Mouse (Mus musculus): ENCODE data around the gene Rdh16f1. TPM values are rescaled to one million over a fixed set of nuclear protein-coding genes. Genes with fewer than 3 reads are reported as not detected.

The Rdh16f1 gene
- polyA plus RNA-seq (2014; fragmentation: Illumina TruSeq; extraction: RNeasy Lipid Tissue Mini Kit (QIAGEN cat#74804); ENCODE audit: low read depth, low replicate concordance): 1.6 TPM

DNA sequence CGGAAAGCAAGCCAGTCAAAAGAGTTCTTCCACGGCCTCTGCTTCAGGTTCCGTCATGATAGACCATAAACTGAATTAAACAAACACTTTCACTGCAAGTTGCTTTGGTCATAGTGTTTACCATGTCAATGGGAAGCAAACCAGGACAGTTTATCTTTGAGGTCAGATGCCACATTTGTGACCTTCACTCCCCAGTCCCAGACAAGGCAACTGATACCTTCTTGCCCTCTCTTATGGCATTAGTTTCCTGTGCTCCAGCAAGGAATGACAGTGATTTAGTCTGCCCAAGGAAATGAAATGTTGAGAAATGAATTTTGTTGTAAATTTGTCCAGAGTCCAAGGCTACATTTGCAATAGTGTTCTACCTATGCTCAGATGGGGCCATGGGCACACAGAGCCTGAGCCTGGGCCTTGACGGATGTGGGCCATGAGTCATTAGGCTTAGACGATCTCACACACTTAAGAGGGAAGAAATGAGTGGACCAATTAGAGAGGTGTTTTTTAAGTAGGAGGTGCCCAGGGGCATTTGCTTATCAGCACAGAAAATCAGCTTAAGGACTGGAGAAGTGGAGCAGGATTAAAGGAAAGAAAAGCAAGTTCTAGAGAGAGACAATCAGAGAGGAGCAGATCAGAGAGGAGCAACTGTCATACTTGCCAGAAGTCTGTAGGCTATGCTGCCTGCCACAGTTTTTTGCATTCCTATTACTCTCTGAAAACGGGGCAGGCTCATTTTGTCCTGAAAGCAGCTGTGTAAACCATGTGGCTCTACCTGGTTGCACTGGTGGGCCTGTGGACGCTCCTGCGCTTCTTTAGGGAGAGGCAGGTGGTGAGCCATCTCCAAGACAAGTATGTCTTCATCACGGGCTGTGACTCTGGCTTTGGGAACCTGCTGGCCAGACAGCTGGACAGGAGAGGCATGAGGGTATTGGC, at the start of gene Rdh16f1, which contains the start of gene Rdh1:
Gene Rdh16f1, plus strand, starts transcription at position 607 of the 930 bp plus-strand sequence.
Gene Rdh1, plus strand, starts transcription at position 541 of the 930 bp plus-strand sequence.

DNA sequence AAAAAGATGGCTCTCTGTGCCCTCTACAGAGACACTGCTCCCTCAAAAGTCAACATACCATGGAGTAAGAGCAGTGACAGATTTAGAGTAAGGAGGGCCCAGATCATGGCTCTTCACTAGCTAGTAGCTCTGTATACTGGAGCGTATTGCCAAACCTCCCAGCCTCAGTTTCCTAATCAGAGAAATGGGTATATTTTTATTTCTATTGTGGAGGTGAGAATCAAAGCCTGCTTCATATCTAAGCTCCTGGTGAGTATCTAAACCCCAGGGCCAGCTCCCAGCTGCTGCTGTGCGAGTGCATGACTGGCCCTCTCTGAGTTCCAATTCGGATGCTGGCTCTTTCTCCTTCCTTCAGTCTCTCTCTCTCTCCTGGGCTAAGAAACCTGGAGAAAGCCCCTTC, 35.4 kb upstream of the Rdh16f1 start, which contains the start of gene Tac2:
Gene Tac2, plus strand, starts transcription at position 301 of the 400 bp plus-strand sequence.

DNA sequence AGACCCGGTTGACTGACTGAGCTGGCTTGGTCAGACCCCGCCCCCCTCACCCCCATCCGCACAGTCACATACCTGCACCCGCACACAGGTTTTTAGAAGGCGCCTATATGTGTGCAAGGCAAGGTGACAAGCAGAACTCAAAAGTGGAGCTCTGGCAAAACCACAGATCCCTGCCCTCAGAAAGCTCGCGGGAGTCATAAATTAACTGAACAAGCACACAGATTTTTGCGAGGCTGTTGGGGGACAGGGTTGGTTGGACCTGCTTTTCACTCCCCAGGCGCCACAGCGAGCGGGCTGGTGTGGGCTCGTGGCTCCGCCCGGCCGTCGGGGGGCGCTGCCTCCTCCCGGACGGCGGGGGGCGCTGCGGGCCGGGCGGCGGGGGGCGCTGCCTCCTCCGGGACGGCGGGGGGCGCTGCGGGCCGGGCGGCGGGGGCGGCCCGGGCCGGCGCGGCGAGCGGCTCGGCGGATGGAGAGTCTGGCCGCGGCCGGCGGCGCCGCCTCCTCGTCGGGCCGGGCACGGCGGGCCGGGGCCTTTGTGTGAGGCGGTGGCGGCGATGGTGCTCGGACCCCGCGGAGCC, 20.4 kb upstream of the Rdh16f1 start, which contains the start of gene Zbtb39:
Gene Zbtb39, plus strand, starts transcription at position 456 of the 578 bp plus-strand sequence.

DNA sequence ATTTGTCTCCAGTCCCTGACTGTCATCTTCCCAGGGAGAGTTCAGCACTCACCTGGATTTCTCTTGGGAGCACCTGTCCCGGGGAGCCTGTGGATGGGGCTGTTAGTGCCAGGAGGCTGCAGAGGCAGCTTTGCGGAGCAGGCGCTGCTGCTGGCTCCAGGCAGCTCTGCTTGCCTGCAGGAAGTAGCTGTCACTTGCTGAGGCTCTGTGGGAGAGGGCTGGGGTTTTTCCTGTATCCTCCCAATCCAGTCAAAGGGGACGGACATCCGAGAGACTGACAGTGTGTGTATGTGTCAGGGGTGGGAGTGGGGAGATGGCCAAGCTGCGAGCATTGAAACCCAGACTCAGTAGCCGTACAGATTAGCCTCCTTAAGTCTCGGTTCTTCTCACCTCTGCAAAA, 8.0 kb upstream of the Rdh16f1 start, which contains the start of gene Gpr182:
Gene Gpr182, minus strand, starts transcription at position 185 of the 400 bp plus-strand sequence.

DNA sequence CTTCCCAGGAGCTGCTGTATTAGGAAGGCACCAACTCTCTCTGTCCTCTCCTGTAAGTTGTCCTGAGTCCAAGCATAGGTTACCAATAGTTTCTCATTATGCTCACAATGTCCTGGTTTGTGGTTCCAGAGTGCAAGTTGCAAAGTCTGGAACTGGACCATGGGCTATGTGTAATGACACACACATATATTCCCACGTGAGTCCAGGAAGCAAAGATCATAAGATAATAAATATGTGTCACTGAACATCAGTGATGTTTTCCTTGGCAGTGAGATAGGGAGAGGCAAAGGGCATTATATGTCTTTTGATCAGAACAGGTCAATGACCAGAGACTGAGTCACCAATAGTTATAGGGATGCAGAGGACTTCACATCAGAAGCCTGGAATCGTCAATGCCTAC, 16.4 kb downstream of the Rdh16f1 start, which contains the start of gene Rdh9:
Gene Rdh9, plus strand, starts transcription at position 376 of the 400 bp plus-strand sequence.

DNA sequence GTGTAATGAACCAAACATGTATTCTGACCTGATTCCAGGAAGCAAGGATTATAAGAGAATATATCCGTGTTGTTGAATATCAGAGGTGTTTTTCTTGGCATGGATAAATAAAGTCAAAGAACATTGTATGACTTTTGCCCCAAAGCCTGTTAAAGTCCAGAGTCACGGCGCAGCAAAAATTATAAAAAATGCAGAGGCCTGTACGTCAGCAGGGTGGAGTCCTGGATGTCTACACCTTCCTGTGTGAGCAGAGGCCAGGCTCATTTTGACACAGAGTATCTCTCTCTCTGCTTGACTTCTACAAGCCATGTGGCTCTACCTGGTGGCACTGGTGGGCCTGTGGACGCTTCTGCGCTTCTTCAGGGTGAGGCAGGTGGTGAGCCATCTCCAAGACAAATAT, 41.3 kb downstream of the Rdh16f1 start, which contains the start of gene Rdh16:
Gene Rdh16, plus strand, starts transcription at position 262 of the 400 bp plus-strand sequence.

Other genes with a start within 250 kb of the Rdh16f1 start
- 10.1 TPM for gene Ndufa4l2, start 244.8 kb upstream of the Rdh16f1 start, polyA plus RNA-seq (2014; fragmentation: Illumina TruSeq; extraction: RNeasy Lipid Tissue Mini Kit (QIAGEN cat#74804); ENCODE audit: low read depth, low replicate concordance)
- gene Shmt2, start 237.3 kb upstream of the Rdh16f1 start, polyA plus RNA-seq (2014; fragmentation: Illumina TruSeq; extraction: RNeasy Lipid Tissue Mini Kit (QIAGEN cat#74804); ENCODE audit: low read depth, low replicate concordance): 75.6 TPM
- 23.4 TPM for gene Nxph4, start 225.2 kb upstream of the Rdh16f1 start, polyA plus RNA-seq (2014; fragmentation: Illumina TruSeq; extraction: RNeasy Lipid Tissue Mini Kit (QIAGEN cat#74804); ENCODE audit: low read depth, low replicate concordance)
- 188 TPM for gene Lrp1, start 138.6 kb upstream of the Rdh16f1 start, polyA plus RNA-seq (2014; fragmentation: Illumina TruSeq; extraction: RNeasy Lipid Tissue Mini Kit (QIAGEN cat#74804); ENCODE audit: low read depth, low replicate concordance)
- 62.2 TPM for gene Stat6, start 116.8 kb upstream of the Rdh16f1 start, polyA plus RNA-seq (2014; fragmentation: Illumina TruSeq; extraction: RNeasy Lipid Tissue Mini Kit (QIAGEN cat#74804); ENCODE audit: low read depth, low replicate concordance)
- 9.3 TPM for gene Nemp1, start 92.9 kb upstream of the Rdh16f1 start, polyA plus RNA-seq (2014; fragmentation: Illumina TruSeq; extraction: RNeasy Lipid Tissue Mini Kit (QIAGEN cat#74804); ENCODE audit: low read depth, low replicate concordance)
- 29.3 TPM for gene Nab2, start 91.2 kb upstream of the Rdh16f1 start, polyA plus RNA-seq (2014; fragmentation: Illumina TruSeq; extraction: RNeasy Lipid Tissue Mini Kit (QIAGEN cat#74804); ENCODE audit: low read depth, low replicate concordance)
- 0.57 TPM for gene Myo1a, start 54.6 kb upstream of the Rdh16f1 start, polyA plus RNA-seq (2014; fragmentation: Illumina TruSeq; extraction: RNeasy Lipid Tissue Mini Kit (QIAGEN cat#74804); ENCODE audit: low read depth, low replicate concordance)
- 2.5 TPM for gene Tac2, start 35.3 kb upstream of the Rdh16f1 start, polyA plus RNA-seq (2014; fragmentation: Illumina TruSeq; extraction: RNeasy Lipid Tissue Mini Kit (QIAGEN cat#74804); ENCODE audit: low read depth, low replicate concordance)
- 8.4 TPM for gene Zbtb39, start 20.2 kb upstream of the Rdh16f1 start, polyA plus RNA-seq (2014; fragmentation: Illumina TruSeq; extraction: RNeasy Lipid Tissue Mini Kit (QIAGEN cat#74804); ENCODE audit: low read depth, low replicate concordance)
- 2.6 TPM for gene Gpr182, start 8.1 kb upstream of the Rdh16f1 start, polyA plus RNA-seq (2014; fragmentation: Illumina TruSeq; extraction: RNeasy Lipid Tissue Mini Kit (QIAGEN cat#74804); ENCODE audit: low read depth, low replicate concordance)
- gene Rdh1, start 66 bp upstream of the Rdh16f1 start, polyA plus RNA-seq (2014; fragmentation: Illumina TruSeq; extraction: RNeasy Lipid Tissue Mini Kit (QIAGEN cat#74804); ENCODE audit: low read depth, low replicate concordance): 1.0 TPM
- gene Rdh9, start 16.6 kb downstream of the Rdh16f1 start, polyA plus RNA-seq (2014; fragmentation: Illumina TruSeq; extraction: RNeasy Lipid Tissue Mini Kit (QIAGEN cat#74804); ENCODE audit: low read depth, low replicate concordance): not detected
- gene Rdh16, start 41.4 kb downstream of the Rdh16f1 start, polyA plus RNA-seq (2014; fragmentation: Illumina TruSeq; extraction: RNeasy Lipid Tissue Mini Kit (QIAGEN cat#74804); ENCODE audit: low read depth, low replicate concordance): 5.6 TPM
- gene Rdh19, start 90.1 kb downstream of the Rdh16f1 start, polyA plus RNA-seq (2014; fragmentation: Illumina TruSeq; extraction: RNeasy Lipid Tissue Mini Kit (QIAGEN cat#74804); ENCODE audit: low read depth, low replicate concordance): not detected
- gene Rdh16f2, start 106.7 kb downstream of the Rdh16f1 start, polyA plus RNA-seq (2014; fragmentation: Illumina TruSeq; extraction: RNeasy Lipid Tissue Mini Kit (QIAGEN cat#74804); ENCODE audit: low read depth, low replicate concordance): not detected
- gene Rdh7, start 129.0 kb downstream of the Rdh16f1 start, polyA plus RNA-seq (2014; fragmentation: Illumina TruSeq; extraction: RNeasy Lipid Tissue Mini Kit (QIAGEN cat#74804); ENCODE audit: low read depth, low replicate concordance): 0.42 TPM
- not detected for gene Sdr9c7, start 138.7 kb downstream of the Rdh16f1 start, polyA plus RNA-seq (2014; fragmentation: Illumina TruSeq; extraction: RNeasy Lipid Tissue Mini Kit (QIAGEN cat#74804); ENCODE audit: low read depth, low replicate concordance)
- gene Hsd17b6, start 247.8 kb downstream of the Rdh16f1 start, polyA plus RNA-seq (2014; fragmentation: Illumina TruSeq; extraction: RNeasy Lipid Tissue Mini Kit (QIAGEN cat#74804); ENCODE audit: low read depth, low replicate concordance): not detected

Data from adipose tissue, adult 10 weeks (tissue).